Mouse (Mus musculus) thymus, postnatal 36 days (tissue): ENCODE data around the gene Otud3.
A peak's percentile ranks its signal among the peaks of the same experiment; 100 is the strongest.
"Not testable (repeated sequence)": the region's sequence is repeated elsewhere in the genome, so short reads cannot be mapped to it uniquely, and the experiment has no call there.

Experiments
- DNase-seq, 2 experiments: peaks; one replicate each; pipeline ENCODE4 v3.0.0; 2022; ENCODE audit warnings: mixed read lengths in 2 of 2

Gene Otud3

DNA sequence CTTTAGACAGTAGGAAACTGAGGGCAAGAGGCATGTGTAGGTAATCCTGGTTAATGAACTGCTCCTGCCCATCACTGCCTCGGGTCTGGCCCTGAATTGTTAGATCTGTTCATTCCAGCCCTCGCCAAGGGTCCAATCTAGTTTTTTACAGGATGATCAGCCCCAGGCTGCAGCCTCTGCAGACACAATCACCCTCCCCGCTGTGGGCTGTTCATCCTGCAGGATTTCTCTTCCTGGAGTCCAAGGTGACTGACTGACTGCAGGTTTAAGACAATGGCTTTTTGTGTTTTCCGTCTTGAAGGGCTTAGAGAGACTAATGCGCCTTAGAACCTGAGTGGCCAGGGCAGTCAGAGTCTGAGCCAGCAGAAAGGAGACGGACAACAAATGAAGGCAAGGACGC lies 24.6 kb downstream of the Otud3 start:
- DNase-seq = no peak

- peak; percentile 60 to 70 for DNase-seq
These were observed 29.5 kb downstream of the Otud3 start for GRCm38 (mm10) chr4:138884261-138884660.

DNA sequence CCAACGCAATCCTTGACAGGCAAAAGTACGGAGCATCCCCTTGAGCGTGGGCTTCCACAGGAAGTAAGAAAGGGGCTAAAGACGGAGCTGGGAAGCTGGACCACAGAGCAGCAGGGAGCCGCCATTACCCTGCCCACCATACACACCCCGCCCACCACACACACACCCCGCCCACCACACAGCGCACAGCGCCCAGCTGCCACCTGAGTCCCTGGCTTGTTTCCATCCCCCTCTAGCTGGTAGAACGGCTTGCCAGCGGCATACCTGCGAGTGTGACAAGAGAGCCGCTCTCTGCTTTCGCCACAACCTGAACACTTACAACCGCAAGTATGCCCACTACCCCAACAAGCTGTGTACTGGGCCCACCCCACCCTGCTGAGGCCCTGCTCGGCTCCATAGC lies 31.6 kb downstream of the Otud3 start:
- DNase-seq = no peak

GRCm38 (mm10) chr4:138880811-138881584 lies 32.7 kb downstream of the Otud3 start:
- no peak for DNase-seq

DNA sequence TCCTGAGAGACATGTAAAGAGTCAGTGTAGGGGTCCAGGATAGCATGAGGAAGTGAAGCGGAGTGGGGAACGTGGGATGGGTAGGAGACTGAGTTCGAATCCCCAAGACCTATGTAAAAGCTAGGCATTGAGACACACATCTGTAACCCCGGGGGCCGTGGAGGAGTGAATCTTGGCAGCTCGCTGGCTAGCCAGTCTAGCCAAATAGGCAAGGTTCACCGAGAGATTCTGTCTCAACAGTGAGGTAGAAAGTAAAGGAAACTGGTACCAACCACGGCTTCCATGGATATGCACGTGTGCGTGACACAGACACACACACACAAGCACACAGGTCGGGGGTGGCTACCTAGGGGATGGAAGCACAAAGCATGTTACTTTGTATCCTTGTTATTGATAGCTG lies 33.9 kb downstream of the Otud3 start:
- DNase-seq = no peak

- no peak for DNase-seq
These were observed 35.0 kb downstream of the Otud3 start for GRCm38 (mm10) chr4:138878783-138879182.

- DNase-seq = no peak
These were observed 36.0 kb downstream of the Otud3 start, which contains the start of gene Pla2g2e for GRCm38 (mm10) chr4:138877731-138878130. Pla2g2e (plus strand) TSS chr4:138877942.

GRCm38 (mm10) chr4:138875986-138876385 lies 37.8 kb downstream of the Otud3 start:
- no peak for DNase-seq

- not testable (repeated sequence) for DNase-seq
These were observed 38.5 kb downstream of the Otud3 start for GRCm38 (mm10) chr4:138875275-138875674.

GRCm38 (mm10) chr4:138873864-138874263 lies 39.9 kb downstream of the Otud3 start, which contains the start of gene Gm13030:
Gm13030 (minus strand) TSS chr4:138873964.
- no peak for DNase-seq

DNA sequence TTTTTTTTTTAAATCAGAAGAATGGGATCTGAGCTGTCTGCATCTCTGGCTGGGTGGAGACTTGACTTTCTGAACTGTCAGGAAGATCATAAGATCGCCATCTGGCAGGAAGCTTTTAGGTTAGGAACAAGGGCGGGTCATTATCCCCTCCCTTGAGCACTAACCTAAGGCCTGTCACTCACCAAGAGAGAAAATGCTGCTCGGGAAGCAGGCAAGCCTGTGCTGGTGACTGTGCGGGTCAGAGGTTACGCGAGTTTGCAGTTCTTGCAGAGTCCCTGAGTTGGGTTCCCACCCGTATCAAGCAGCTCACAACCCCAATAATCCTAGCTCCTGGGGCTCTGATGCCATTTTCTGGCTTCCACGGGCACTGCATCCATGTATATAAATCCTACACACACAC lies 45.1 kb downstream of the Otud3 start:
- DNase-seq = no peak

GRCm38 (mm10) chr4:138866413-138866812 lies 47.3 kb downstream of the Otud3 start:
- peak; percentile 40 to 53 for DNase-seq

DNA sequence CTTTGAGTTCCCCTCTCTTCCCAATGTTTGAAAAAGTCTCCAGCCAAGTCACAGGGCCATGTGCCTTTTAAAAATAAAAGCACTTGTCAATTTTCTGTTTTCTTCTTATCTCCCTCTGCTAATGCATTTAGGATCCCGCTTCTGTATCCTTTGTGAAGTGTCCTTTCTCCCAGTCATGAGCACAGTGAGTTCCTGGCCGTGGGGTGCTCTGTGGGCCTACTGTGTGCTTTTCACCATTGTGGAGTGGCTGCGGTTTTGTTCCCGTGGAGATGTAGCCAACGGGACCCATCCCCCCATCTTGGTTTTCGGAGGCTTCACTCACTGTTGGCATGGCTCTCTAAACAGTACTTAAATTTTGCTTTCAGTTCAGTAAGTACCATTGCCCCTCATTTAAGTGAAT lies 47.8 kb downstream of the Otud3 start:
- DNase-seq = no peak

DNA sequence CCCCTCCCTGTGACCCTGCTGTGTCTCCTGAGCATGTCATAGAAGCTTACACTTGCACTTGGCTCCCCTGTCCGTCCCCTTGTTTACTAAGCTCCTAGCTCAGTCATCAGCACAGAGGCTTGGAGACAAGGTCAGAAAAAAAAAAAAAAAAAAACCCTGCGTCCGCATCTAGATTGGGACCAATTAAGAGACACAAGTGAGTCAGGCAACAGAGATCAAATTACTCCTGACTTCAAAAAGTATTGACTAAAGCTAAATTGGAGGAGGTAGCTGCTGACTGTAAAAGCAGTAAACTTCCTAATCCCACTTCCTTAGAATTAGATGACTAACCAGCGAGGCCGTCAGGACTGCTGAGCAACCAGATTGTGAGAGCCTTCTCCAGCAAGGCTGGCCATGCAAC lies 48.7 kb downstream of the Otud3 start:
- no peak for DNase-seq

GRCm38 (mm10) chr4:138863344-138863998 lies 50.3 kb downstream of the Otud3 start, which contains the start of gene Pla2g5:
Pla2g5 (minus strand) TSS chr4:138863482.
- no peak for DNase-seq

DNA sequence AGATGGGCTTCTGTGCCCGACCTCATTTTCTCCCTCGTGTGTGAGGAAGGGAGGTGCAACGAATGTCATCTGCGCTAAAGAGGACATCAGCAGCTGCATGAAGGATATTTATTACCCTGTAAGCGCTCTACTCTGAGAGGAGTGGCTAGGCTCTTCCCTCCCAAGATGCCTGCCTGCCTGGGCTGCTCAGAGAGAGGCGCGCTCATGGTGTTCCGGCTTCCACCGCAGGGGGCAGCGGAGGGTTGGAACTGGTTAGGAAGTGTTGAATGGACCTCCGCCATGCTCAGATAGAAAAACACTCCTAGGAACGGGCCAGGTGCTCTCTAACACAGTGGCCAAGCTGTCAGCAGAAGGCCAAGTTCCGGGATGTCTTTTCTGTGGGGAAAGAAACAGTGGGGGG lies 54.0 kb downstream of the Otud3 start:
- peak; percentile 39 to 49 for DNase-seq

- no peak for DNase-seq
These were observed 54.5 kb downstream of the Otud3 start for GRCm38 (mm10) chr4:138859245-138859644.

GRCm38 (mm10) chr4:138858446-138858845 lies 55.3 kb downstream of the Otud3 start:
- no peak for DNase-seq

DNA sequence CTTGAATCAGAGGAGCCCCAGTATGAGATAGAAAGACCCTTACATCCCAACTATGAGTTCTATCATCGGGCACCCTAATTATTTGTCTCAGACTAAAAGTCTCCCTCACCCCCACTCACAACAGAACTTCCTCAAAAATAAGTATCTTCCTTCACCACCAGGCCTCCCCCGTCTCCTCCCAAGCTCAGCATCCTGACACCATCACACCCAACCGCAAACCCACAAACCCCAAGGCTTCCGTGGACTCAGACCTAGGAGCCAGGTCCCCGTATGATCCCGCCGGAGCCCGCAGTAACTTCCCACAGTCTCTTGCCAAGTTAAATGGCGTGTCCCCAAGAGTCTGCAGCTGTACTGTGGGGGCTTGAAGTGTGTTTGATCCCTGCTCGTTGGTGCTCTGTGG lies 56.2 kb downstream of the Otud3 start:
- no peak for DNase-seq

DNA sequence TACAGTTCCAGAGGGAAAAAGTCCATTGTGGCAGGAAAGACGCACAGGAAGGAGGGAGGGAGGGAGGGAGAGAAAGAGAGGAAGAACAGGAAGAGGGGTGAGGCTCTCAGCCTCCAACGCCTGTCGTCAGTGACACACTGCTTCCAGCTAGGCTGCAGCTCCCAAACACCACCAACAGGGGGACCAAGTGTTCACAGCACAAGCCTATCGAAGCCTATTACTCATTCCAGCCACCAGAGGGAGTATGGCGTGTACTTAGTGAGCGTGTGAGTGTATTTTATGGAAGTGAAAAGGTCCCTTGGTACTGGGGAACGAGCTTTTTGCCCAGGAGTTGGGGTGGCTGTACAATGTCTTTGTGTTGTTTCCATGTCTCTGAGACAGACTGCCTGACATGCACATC lies 57.3 kb downstream of the Otud3 start:
- DNase-seq = peak; percentile 48 to 55

DNA sequence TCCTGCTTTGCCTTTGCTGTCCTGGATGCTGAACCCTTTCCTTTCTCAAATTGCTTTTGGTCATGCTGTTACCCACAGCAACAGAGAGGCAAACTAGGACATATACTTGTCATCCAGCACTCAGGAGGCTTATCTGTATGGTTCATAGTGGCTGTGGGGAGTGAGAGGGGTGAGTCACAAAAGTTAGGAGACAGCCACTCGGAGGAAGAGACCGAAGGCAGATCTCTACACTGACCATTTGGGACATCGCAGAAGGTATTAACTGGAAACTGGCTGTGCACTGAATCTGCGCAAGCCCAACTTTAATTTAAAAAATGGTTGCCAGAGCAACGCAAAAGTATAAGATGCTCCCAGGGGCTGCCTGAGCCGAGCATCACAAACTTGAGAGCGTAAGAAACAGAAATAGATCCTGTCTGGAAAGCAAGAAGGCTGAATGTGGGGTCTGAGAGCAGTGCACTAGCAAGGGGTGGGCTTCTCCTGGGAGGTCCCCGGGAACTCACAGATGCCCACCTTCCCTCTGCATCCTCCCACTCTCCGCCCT lies 58.6 kb downstream of the Otud3 start:
- DNase-seq = no peak

DNA sequence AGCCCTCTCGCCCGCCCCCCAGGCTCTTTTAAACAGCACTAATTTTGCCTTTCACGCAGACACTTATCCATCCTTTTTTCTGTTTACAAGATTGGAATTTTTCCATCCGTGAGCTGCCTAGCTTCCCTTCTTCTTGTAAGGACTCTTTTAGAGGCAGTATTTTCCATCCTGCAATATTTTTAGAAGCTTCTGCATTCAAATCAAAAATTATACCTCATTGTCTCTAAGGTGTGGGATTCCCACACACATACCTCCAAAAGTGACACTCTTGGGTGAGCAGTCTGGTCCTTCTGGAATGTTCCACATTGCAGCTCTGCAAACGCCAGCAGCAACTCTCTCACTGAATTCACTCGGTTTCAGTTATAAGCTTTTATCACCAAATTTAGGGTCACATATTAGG lies 60.8 kb downstream of the Otud3 start:
- DNase-seq = no peak

DNA sequence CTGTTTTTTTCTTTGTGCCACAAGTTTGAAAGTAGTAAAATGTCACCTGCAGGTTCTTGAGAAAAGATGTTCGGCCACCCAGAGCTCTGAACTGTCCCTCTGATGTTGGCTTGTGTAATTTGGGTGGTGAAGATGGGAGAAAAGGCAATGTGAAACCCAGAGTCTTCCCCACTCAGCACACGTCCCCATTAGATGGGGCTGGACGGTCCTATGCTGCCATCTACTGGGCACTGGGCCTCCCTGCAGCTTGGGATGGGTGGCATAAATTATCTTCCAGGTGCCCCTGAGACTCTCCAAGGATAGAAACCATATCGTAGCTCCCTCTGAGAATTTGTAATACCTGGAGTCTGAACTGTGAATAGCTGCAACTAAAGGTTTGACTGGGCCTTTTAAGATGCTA lies 62.3 kb downstream of the Otud3 start:
- DNase-seq = peak; percentile 49 to 57
